Mouse (Mus musculus): ENCODE data around the gene Znhit1.

- TF ChIP-seq CTCF (IDR thresholded peaks at IDR 0.05; ENCODE audit: low read depth) (peak; percentile 66), EP300 (optimal IDR thresholded peaks at IDR 0.05) (no peak)
Observed at GRCm38 (mm10) chr5:136935905-136936695, 51.7 kb downstream of the Znhit1 start.
